Mouse (Mus musculus) kidney, postnatal 0 days (tissue): ENCODE measurements around the gene Rasd1. TPM values are rescaled to one million over a fixed set of nuclear protein-coding genes. Genes with fewer than 3 reads are reported as not detected.

ENCODE experiments used
- ATAC-seq: fragments of 200-750 bp; cut with Nextera tagmentation; replicated peaks from 2 replicates; pipeline ENCODE4 v1.8.0; 2017; ENCODE audit warnings: low read depth, moderate number of reproducible peaks, moderate TSS enrichment, moderate library complexity; ENCODE audit not compliant: low FRiP score
- DNase-seq: peaks from one replicate; pipeline ENCODE4 v3.0.0-alpha.2; 2016; ENCODE audit warnings: low spot score
- H3K27ac ChIP-seq: fragments of 300-500 bp; sonication (generic); 2 replicates; pipeline ENCODE4 v1.5.1; 2014; ENCODE audit warnings: mild to moderate bottlenecking
- H3K27me3 ChIP-seq: fragments of 300-500 bp; sonication (generic); 2 replicates; pipeline ENCODE4 v1.6.1; 2014; ENCODE audit warnings: low read length, mixed read lengths; ENCODE audit not compliant: insufficient read depth
- H3K36me3 ChIP-seq: fragments of 300-500 bp; sonication (generic); 2 replicates; pipeline ENCODE4 v1.6.1; 2014; ENCODE audit warnings: low read length, mixed read lengths; ENCODE audit not compliant: insufficient read depth
- H3K4me1 ChIP-seq: fragments of 300-500 bp; sonication (generic); replicated peaks from 2 replicates; pipeline ENCODE4 v1.6.1; 2014; ENCODE audit warnings: antibody characterized with exemption, low read length, mixed read lengths; ENCODE audit not compliant: insufficient read depth
- H3K4me2 ChIP-seq: fragments of 300-500 bp; sonication (generic); 2 replicates; pipeline ENCODE4 v1.6.1; 2014; ENCODE audit warnings: mild to moderate bottlenecking, low read length, moderate library complexity, mixed read lengths
- H3K4me3 ChIP-seq: fragments of 300-500 bp; sonication (generic); replicated peaks from 2 replicates; pipeline ENCODE4 v1.5.1; 2014; ENCODE audit warnings: low read depth, low read length
- H3K9ac ChIP-seq: fragments of 300-500 bp; sonication (generic); 2 replicates; pipeline ENCODE4 v1.6.1; 2014; ENCODE audit warnings: low read depth, low read length
- H3K9me3 ChIP-seq: fragments of 300-500 bp; sonication (generic); replicated peaks from 2 replicates; pipeline ENCODE4 v1.6.1; 2016; ENCODE audit warnings: low read length, inconsistent platforms, mixed read lengths
- CTCF ChIP-seq: IDR thresholded peaks from 2 replicates; pipeline ENCODE4 v1.5.1; 2016; ENCODE audit warnings: antibody characterized with exemption, low read depth, mild to moderate bottlenecking, moderate library complexity
- WGBS: fragments of 180-500 bp; shearing (Covaris S2); extraction: QIAGEN DNeasy Blood & Tissue Kit; methylation state at CpG from one replicate; pipeline ENCODE4 v1.1.7; 2014; 5-methylcytosine and 5-hydroxymethylcytosine counted together
- polyA plus RNA-seq: library from polyadenylated mRNA; unstranded; fragments of >200 nt; fragmentation: Nextera tagmentation; extraction: Ambion mirVana; gene quantifications from 2 replicates; pipeline ENCODE4 v1.2.1, GENCODE M21; 2015

Rasd1 gene
- polyA plus RNA-seq, 1 experiment from 2014 or later: 7.9 TPM

GRCm38 (mm10) chr11:59963364-59964162 is 1.2 kb downstream of the Rasd1 start:
- 9% methylated on average over 34 of the region's 34 CpGs for WGBS
- Histone ChIP-seq H3K4me3 (peak overlapping the region; percentile 48), H3K4me2 (peak overlapping the region; percentile 92), H3K36me3 (peaks cover 17% of the 10 kb centered on the region), H3K9ac (peak overlapping the region; percentile 57), H3K4me1 (peaks cover 20% of the 10 kb centered on the region), H3K27me3 (no peaks in the 10 kb centered on the region), H3K27ac (no peak overlapping the region), H3K9me3 (no peaks in the 10 kb centered on the region)
- ATAC-seq (no peak), DNase-seq (peak; percentile 19)
- no peak for TF ChIP-seq CTCF

GRCm38 (mm10) chr11:59962590-59962989 is 2.2 kb downstream of the Rasd1 start:
- H3K9me3 ChIP-seq: no peaks in the 10 kb centered on the region
- H3K27ac ChIP-seq: no peak overlapping the region
- H3K4me3 ChIP-seq: no peak overlapping the region
- ATAC-seq: no peak
- no peak for TF ChIP-seq CTCF
- DNase-seq: no peak
- peaks cover 17% of the 10 kb centered on the region for H3K36me3 ChIP-seq
- no peak overlapping the region for H3K4me2 ChIP-seq
- WGBS: 79% methylated on average over 3 of the region's 3 CpGs
- no peak overlapping the region for H3K9ac ChIP-seq
- no peaks in the 10 kb centered on the region for H3K27me3 ChIP-seq
- peaks cover 20% of the 10 kb centered on the region for H3K4me1 ChIP-seq

- Histone ChIP-seq H3K4me2 (no peak overlapping the region), H3K9ac (no peak overlapping the region), H3K27me3 (no peaks in the 10 kb centered on the region), H3K4me1 (peaks cover 16% of the 10 kb centered on the region), H3K4me3 (no peak overlapping the region), H3K27ac (peak overlapping the region; percentile 25; the same call in 1 of the 2 replicates), H3K36me3 (peaks cover 17% of the 10 kb centered on the region), H3K9me3 (no peaks in the 10 kb centered on the region)
- no peak for TF ChIP-seq CTCF
- ATAC-seq (no peak), DNase-seq (no peak)
- 89% methylated on average over 9 of the region's 9 CpGs for WGBS
Observed at GRCm38 (mm10) chr11:59961338-59961875, 3.3 kb downstream of the Rasd1 start.

GRCm38 (mm10) chr11:59960476-59961337 is 4.0 kb downstream of the Rasd1 start:
- no peak for TF ChIP-seq CTCF
- peaks cover 17% of the 10 kb centered on the region for H3K36me3 ChIP-seq
- DNase-seq (no peak), ATAC-seq (no peak)
- no peak overlapping the region for H3K4me2 ChIP-seq
- 86% methylated on average over 20 of the region's 20 CpGs for WGBS
- H3K27ac ChIP-seq: peak overlapping the region; percentile 25; the same call in 1 of the 2 replicates
- peaks cover 11% of the 10 kb centered on the region for H3K4me1 ChIP-seq
- no peak overlapping the region for H3K9ac ChIP-seq
- no peaks in the 10 kb centered on the region for H3K9me3 ChIP-seq
- no peak overlapping the region for H3K4me3 ChIP-seq
- no peaks in the 10 kb centered on the region for H3K27me3 ChIP-seq

GRCm38 (mm10) chr11:59959453-59959852 is 5.3 kb downstream of the Rasd1 start:
- Histone ChIP-seq H3K4me1 (peaks cover 7% of the 10 kb centered on the region), H3K9ac (no peak overlapping the region), H3K4me2 (no peak overlapping the region), H3K27ac (no peak overlapping the region), H3K9me3 (no peaks in the 10 kb centered on the region), H3K36me3 (peaks cover 17% of the 10 kb centered on the region), H3K27me3 (no peaks in the 10 kb centered on the region), H3K4me3 (no peak overlapping the region)
- ATAC-seq: no peak
- no peak for TF ChIP-seq CTCF
- WGBS: 73% methylated on average over 4 of the region's 4 CpGs
- no peak for DNase-seq

- Histone ChIP-seq H3K4me3 (no peak overlapping the region), H3K27ac (no peak overlapping the region), H3K9ac (no peak overlapping the region), H3K9me3 (no peaks in the 10 kb centered on the region), H3K36me3 (peaks cover 14% of the 10 kb centered on the region), H3K4me1 (no peaks in the 10 kb centered on the region), H3K27me3 (no peaks in the 10 kb centered on the region), H3K4me2 (no peak overlapping the region)
- no peak for TF ChIP-seq CTCF
- WGBS: 56% methylated on average over 6 of the region's 6 CpGs
- DNase-seq: no peak
- ATAC-seq: no peak
Observed at GRCm38 (mm10) chr11:59956749-59957148, 8.0 kb downstream of the Rasd1 start.
